Mouse (Mus musculus): ENCODE measurements at regions not wholly inside any gene's neighbourhood (a gene's known extent, or its start where the extent isn't known, plus 50 kb on each side); places are given as distances from the start of the nearest gene placed in this dataset.
A peak's percentile ranks its signal among the peaks of the same experiment; 100 is the strongest.

- Histone ChIP-seq H3K4me1 (peaks cover 9% of the 10 kb centered on the region), H3K4me3 (replicated peaks) (no peak overlapping the region), H3K27ac (replicated peaks) (no peak overlapping the region), H3K9ac (no peak overlapping the region), H3K27me3 (no peaks in the 10 kb centered on the region), H3K36me3 (no peaks in the 10 kb centered on the region), H3K4me2 (replicated peaks) (no peak overlapping the region), H3K9me3 (replicated peaks) (no peaks in the 10 kb centered on the region)
- 68% methylated on average over 2 of the region's 2 CpGs for WGBS
- ATAC-seq (ENCODE audit: insufficient number of reproducible peaks, low FRiP score, low TSS enrichment, low read depth), result no peak
These were observed 60.2 kb upstream of the Cd34 start for GRCm38 (mm10) chr1:194878440-194878839.

GRCm38 (mm10) chr1:194879324-194880233 lies 59.0 kb upstream of the Cd34 start:
- WGBS, result 22% methylated on average over 22 of the region's 22 CpGs
- Histone ChIP-seq H3K4me3 (replicated peaks) (peak overlapping the region; percentile 18; the same call in 1 of the 2 replicates), H3K27ac (replicated peaks) (peak overlapping the region; percentile 58; the same call in 1 of the 2 replicates), H3K4me2 (replicated peaks) (peak overlapping the region; percentile 49), H3K4me1 (peaks cover 9% of the 10 kb centered on the region), H3K36me3 (no peaks in the 10 kb centered on the region), H3K9ac (0 out of 2 replicates have a peak overlapping the region, but pooled peaks have one; percentile 15), H3K9me3 (replicated peaks) (no peaks in the 10 kb centered on the region), H3K27me3 (no peaks in the 10 kb centered on the region)
- ATAC-seq (ENCODE audit: insufficient number of reproducible peaks, low FRiP score, low TSS enrichment, low read depth), result peak; percentile 87

GRCm38 (mm10) chr1:194881556-194882223 lies 56.9 kb upstream of the Cd34 start:
- H3K9ac ChIP-seq, result no peak overlapping the region
- no peaks in the 10 kb centered on the region for H3K36me3 ChIP-seq
- H3K27ac ChIP-seq (replicated peaks), result peak overlapping the region; percentile 51; the same call in 1 of the 2 replicates
- no peak for ATAC-seq (ENCODE audit: insufficient number of reproducible peaks, low FRiP score, low TSS enrichment, low read depth)
- H3K9me3 ChIP-seq (replicated peaks), result no peaks in the 10 kb centered on the region
- peaks cover 9% of the 10 kb centered on the region for H3K4me1 ChIP-seq
- H3K4me2 ChIP-seq (replicated peaks), result no peak overlapping the region
- no peak overlapping the region for H3K4me3 ChIP-seq (replicated peaks)
- no peaks in the 10 kb centered on the region for H3K27me3 ChIP-seq

- WGBS, result 46% methylated on average over 5 of the region's 5 CpGs
These were observed 53.4 kb upstream of the Cd34 start for GRCm38 (mm10) chr1:194885071-194885686.

GRCm38 (mm10) chr1:194885687-194886077 lies 52.9 kb upstream of the Cd34 start:
- no peaks in the 10 kb centered on the region for H3K9me3 ChIP-seq (replicated peaks)
- no peak overlapping the region for H3K4me3 ChIP-seq (replicated peaks)
- no peaks in the 10 kb centered on the region for H3K27me3 ChIP-seq
- H3K4me1 ChIP-seq, result no peaks in the 10 kb centered on the region; the same call in 1 of the 2 replicates
- H3K4me2 ChIP-seq (replicated peaks), result no peak overlapping the region
- no peak for ATAC-seq (ENCODE audit: insufficient number of reproducible peaks, low FRiP score, low TSS enrichment, low read depth)
- no peak overlapping the region for H3K27ac ChIP-seq (replicated peaks)
- WGBS, result 82% methylated on average over 5 of the region's 5 CpGs
- H3K9ac ChIP-seq, result no peak overlapping the region
- no peaks in the 10 kb centered on the region for H3K36me3 ChIP-seq

More at GRCm38 (mm10) chr1:194885071-194885686, 53.4 kb upstream of the Cd34 start:
- Histone ChIP-seq H3K27me3 (no peaks in the 10 kb centered on the region), H3K9ac (no peak overlapping the region), H3K4me2 (replicated peaks) (no peak overlapping the region), H3K27ac (replicated peaks) (no peak overlapping the region), H3K36me3 (no peaks in the 10 kb centered on the region), H3K9me3 (replicated peaks) (no peaks in the 10 kb centered on the region), H3K4me1 (no peaks in the 10 kb centered on the region; the same call in 1 of the 2 replicates), H3K4me3 (replicated peaks) (no peak overlapping the region)
- no peak for ATAC-seq (ENCODE audit: insufficient number of reproducible peaks, low FRiP score, low TSS enrichment, low read depth)
